Mouse (Mus musculus) urinary bladder, adult 2 months (tissue): ENCODE measurements at regions not wholly inside any gene's neighbourhood (a gene's known extent, or its start where the extent isn't known, plus 50 kb on each side); places are given as distances from the start of the nearest gene placed in this dataset.

Experiments
- DNase-seq: peaks from one replicate; pipeline ENCODE4 v3.0.0; 2022; ENCODE audit warnings: low spot score

DNA sequence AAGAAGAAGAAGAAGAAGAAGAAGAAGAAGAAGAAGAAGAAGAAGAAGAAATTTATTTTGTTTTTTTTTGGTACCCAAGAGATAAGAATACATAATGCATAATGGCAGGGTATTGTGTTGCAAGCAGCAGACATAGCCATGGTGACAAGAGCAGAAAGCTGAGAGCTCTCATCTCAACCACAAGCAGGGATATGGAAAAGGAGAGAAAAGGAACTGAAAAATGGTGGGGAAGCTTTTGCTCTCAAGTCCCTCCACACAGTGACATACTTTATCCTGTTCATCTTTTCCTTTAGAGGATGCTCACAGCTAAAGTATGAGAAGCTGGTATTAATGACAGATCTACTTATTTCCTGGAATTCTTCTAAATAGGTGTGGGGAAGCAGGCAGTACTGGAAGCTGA, 115.2 kb upstream of the Pik3r1 start:
- no peak for DNase-seq

DNA sequence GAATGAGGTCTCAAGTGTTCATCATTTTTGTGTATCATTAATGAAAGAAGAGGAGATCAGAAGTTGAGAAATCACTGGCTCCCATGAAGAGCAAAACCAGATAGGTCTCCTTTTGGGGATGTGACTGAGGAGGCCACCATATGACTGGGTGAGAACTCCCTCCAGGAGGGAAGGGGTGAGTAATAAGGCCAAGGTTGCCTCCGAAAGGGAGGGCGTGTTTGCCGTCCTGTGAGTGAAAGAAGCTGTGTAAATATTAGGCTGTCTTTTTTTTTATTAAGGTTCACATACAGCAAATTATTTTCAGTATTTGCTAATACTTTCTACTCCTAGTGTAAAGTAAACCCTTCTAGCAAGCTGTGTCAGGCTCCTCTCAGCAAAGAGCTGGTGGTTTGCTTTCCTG, 116.7 kb upstream of the Pik3r1 start:
- DNase-seq = no peak

DNA sequence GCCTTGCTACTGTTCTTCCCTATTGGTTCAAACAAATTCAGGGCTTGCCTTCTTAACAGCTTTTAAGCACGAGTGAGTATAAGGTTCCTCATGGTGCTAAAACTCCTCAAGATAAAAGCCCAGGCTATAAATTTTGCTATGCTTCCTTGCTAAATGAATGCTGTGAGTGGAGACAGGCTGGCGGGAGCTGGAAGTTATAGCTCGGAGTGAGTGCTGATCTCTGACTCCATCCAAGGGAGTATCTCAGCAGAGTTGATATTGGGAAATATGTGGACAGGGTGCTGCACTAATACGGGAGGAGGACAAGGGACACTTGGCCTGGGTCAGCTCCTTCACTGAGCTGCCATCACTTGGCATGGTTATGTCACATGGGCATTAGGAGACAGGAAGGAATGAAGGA, 123.5 kb upstream of the Pik3r1 start:
- no peak for DNase-seq

DNA sequence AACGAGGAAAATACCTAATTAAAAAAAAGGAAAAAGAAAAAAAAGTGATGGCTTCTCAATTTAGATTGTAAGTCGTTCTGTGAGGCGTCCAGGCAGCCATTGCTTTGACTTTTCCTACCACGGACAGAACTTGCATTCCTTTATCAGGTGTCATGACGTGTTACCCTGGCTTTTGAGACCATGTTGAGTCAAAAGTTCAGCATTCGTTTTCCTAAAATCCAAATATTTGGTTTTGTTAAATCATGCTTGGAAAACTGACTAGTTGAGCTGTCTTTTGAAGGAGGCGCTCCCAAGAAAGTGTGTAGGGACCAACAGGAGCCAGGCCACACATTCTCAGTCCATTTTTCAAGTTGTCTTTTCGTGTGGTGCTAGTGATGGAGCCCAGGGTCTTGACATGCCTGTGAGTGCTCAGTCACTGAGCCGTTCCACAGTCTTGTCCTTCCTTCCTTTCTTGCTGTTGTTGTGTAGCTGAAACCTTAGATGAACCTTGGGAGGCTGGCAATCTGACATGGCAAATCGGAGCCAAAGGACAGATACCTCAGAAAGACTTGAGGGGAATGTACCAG, 125.1 kb upstream of the Pik3r1 start:
- DNase-seq = no peak

DNA sequence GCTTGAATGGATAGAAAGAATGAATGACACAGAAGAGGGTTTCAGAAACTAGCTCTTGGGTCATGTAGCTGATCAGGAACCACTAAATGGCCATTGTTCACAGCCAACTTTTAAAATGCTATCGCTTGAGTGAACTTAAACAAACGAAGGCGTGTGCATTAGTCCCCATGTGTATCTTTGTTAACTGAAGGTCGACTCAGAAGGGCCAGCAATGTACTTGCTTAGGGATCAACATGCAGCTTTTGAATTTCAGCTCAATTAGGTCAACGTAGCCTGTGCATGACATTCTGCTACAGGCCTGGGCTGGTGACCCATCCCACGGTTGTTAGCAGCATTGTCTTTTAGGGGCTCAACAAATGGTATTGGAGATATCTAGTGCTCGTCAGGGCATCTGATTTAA, 127.1 kb upstream of the Pik3r1 start:
- no peak for DNase-seq

DNA sequence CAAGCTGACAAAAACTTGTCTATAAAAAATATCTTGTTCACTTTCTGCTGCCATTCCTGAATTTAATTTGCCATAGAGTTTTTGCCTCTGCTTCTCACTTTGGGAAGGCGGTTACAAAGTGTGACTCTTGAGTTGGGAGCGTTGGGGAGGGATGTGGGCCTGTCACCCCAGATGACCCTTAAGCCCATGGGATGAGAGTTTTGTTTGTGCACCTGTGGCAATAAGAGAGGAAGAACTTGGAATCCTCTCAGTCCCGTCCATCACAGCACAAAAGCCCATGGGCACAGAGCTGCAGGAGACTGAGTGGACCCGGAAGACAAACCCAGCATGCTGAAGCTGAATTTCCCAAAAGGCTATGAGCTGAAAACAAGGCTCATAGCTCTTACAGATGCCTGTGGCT, 127.7 kb upstream of the Pik3r1 start:
- DNase-seq = no peak

DNA sequence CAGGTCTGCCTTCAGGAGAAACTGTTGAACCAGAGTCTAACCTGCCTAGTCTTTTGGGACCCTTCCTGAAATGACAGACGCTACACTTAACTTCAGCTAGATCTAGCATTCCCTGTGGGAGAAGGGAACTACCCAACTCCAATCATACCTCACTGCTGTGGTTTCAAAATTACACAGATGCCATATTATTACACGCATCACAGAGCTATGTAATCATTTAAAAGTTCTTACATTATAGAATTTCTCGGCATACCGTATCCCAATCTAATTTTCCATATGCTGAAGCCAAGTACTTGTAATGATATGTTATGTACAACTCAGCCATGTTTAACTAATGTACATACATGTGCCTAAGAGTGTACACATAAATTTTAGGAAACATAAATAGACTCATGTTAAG, 128.9 kb upstream of the Pik3r1 start:
- DNase-seq = no peak

DNA sequence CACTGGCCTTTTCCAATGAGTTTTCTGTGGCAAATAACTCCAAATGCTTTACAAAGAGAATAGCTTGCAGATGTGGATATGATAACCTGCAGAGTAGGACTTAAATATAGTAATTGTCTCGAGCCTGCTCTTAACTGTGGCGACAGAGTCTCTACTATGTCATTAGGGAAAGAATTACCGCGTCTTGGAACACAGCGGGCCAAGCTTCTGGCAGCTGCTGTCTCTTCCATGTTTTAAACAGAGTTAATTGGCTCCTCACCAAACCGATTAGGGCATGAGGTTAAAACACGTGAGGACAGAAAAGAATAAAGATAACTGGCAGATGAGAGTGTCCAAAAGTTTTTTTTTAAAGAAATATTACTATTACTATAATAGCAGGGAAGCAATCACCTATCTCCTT, 134.2 kb upstream of the Pik3r1 start:
- no peak for DNase-seq

DNA sequence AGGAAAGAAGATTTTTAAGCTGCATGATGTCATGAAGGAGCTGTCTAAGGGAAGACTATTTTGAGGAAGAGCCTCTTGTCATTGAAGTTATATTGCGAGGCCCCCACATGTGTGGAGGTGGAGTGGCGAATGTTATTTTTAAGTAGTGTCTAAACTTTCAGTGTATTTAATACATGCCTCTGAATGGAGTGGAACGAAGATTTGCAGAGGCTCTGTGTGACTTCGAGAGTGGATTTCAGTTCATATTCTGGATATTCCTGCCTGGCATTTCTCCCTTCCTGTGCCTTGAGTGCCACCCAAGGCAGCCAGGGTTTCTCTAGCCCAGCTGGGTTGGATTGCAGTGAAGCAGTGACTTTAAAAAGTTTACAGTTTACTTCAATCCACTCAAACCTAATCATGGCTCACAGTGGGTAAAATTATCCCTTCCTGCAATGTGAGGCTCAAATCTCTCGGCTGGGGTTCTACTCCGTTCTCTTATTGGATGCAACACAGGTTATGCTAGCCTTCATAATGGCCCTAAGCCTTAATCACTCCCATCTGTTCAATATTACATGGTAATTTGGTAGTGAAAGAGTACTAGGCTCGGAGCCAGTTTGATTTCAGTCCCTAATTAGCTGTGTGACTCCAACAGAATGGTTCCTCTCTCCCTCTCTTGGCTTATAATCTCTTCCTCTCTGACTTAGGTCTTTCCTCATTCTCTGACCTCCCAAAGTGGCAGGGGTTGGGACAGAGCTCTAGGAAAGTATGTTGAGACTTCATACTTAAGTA, 138.1 kb upstream of the Pik3r1 start:
- no peak for DNase-seq

DNA sequence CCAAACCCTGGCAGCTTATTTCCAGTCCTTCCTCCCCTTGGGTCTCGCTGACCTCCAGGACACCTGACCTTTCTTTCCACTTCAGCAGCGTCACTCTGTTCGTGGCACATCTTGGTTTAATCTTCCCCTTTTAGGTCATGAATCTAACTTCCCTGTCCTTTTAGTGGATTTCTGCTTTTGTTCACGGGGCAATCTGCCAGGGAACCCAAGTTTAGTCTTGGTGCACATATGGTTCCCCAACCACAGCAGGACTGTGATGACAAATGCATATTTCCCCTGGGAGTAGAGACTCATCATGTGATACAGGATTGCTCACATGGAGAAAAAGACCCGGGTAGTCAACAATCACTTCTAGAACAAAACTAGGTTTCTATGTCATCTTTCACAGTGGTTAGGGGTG, 141.0 kb upstream of the Pik3r1 start:
- DNase-seq = no peak

DNA sequence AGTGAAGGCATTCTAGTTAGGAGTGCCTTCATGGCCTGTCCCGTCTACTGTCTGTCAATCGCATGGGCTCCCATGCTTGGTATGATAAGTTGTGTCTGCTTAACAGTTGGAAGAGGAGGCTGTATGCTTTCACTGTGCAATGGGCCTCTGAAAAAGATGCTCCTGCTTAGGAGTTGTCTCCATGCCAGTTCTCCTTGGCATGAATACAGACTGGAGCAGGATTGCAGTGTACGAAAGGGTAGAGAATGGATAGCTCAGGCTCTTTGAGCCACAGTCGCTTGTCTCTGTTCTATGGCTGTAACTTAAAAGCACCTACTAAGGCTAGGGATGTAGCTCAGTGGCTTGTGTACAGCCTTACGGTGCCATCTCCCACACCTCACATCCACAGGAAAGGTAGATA, 142.7 kb upstream of the Pik3r1 start:
- DNase-seq = no peak

DNA sequence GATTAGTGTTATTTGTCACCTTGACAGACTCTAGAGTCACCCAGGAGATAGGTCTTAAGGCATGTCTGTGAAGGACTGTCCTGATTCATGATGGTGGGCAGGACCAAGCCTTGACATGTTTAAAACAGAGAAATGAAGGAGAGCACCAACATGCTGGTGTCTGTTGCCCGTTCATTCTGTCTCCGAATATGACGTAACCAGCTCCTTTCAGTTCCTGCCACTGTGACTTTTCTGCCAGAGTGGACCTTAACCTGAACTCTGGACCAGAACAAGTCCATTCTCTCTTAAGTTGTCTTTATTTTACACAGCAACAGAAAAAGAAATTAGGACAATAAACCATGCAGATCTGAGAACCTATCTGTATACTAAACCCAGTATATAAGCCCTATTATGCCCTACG, 146.1 kb upstream of the Pik3r1 start:
- no peak for DNase-seq

DNA sequence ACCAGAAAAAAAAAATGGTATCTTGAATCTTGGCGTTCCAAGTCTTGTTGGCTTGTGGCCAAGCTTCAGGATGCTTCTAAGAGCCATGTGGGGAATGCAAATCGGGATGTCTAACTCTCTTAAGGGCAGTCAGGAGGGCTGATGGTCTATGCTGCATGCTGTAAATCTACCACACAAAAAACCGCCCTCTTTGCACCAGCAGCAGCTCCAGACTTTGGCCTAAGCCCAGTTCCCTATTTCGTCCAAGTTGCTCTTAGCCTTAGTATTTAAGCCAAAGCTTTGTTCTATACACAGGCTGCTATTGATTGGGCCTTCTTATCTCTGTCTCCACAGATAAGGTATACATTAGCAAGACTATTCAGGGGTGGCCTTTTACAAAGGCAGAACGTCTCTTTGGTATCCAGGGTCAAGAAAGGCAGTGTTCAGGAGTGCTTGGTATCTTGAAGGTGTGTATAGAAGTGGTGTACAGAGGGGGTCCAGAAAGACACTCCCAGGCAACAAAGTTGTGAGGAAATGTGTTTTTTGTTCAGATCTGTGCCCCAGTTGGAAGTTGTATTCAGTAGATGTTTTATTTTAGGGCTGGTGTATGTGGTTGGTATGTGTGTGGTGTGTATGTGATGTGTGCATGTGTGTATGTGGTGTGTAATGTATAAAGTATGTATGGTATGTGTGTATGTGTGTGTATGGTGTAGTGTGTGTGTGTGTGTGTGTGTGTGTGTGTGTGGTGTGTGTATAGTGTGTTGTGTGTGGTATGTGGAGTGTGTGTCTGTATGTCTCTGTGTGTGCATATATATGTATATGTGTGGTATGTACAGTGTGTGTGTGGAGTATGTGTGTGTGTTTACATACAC, 146.9 kb upstream of the Pik3r1 start:
- no peak for DNase-seq

DNA sequence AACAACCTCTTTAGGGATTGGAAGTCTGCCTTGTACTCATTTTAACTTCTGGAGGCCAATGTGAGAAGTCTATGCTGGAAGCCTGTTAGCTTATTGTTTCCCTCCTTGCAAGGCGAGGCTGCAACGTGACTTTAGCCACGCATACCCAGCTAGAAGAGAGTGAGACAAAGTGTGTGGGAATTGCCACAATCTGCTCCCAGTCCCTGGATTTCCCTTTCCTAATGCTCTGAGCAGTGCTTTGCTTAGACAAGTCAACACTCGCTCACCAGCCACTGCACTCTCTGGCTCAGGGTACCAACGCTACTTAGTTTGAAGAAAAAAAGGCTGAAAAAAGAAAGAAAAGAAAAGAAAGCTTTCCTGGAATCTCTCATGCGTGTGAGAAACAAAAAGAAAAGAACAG, 147.5 kb upstream of the Pik3r1 start:
- no peak for DNase-seq

DNA sequence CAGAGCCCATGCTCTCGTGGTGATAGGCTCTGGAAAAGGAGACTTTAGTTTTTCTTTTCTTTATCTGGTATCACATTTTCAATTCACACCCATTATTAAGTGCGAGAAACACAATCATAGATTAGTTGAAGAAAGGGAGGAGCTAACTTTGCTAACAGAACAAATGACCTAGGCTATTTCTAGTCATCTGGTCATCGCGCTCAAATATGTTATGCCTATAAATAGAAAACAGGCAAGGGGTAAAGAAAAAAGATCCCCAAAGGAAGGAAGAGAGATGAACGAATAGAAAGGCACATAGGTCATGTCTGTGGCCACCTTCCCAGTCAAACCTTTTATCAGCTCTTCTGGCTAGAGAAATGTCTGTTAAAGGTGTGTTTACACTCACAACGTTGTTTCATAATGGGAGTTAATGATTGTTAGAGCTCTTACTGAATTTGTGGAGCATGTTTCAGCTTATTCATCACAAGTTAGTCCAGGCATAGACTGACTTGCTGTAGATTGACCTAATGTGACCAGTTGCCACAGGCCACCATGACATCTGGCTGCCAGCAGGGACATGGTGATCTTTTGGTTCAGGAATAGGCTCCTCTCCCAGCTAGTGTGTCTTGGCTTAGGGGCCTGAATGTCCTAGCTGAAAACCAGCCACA, 148.1 kb upstream of the Pik3r1 start:
- DNase-seq = no peak

DNA sequence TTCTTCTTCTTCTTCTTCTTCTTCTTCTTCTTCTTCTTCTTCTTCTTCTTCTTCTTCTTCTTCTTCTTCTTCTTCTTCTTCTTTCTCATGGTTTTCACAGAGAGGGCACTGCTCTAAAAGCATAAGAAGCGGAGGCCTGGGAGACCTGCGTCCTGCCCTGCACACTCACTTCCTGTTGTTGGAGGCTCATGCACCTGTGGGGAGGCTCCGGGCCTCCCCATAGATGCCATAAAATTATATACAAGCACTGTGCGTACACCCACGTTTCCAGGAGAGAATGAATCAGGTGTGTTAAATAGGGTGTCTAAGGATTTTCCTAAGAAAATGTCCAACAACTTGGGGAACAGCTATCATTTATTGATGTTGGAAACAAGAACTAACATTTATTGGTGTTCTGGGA, 148.9 kb upstream of the Pik3r1 start:
- DNase-seq = no peak

DNA sequence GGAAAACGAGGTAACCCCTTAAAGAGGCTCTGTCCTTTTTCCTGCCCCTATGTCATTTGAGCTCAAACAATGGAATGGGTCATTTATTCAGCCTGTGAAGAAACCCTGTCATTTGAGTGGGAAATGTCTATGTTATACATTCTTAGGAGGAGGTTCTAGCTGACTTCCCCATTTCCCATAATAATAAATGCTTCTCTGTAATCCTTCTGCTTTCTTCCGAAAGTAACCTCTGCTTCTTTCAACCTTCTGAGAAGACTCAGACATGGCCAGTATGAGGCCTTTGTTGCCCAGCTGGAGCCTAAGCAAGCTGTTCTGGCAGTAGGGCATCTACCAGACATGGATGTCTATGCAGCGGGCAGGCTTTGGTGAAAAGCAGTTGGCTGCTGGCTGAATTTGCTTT, 150.2 kb upstream of the Pik3r1 start:
- no peak for DNase-seq

DNA sequence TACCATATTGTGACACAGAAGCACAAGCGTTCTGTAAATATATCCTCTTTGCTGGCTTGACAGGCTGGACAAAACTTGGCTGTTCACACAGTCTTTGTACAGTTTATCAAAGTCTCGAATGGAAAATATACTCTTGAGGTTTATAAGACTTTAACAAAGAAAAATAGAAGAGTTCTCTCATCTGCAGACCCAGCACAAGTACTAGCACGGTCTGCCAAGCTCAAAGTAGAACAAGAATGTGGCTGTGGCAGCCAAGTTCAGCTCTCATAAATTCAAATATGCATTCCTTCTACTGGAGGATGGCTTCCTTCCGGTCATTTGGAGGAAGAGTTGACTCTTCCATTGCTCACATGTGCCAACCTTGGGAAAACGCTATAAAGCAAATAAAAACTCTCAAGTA, 151.2 kb upstream of the Pik3r1 start:
- no peak for DNase-seq

DNA sequence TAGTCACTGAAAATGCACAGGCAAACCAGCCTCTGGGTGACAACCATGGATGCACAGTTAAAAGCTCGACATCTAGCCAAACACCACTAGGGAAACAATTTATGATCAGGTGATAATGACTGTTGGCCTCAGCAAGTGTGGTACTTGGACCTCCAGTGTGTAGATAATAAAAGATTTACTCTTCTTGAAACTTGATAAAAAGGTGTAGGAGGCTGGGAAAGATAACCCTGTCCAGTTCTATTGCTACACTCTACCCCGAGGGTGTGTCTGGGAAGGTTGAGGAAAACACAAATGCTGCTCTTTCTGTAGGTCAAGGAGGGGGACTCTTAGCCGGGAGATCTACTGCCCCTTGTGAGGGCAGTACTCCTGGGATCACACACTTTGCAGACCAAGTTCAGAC, 152.4 kb upstream of the Pik3r1 start:
- DNase-seq = no peak

DNA sequence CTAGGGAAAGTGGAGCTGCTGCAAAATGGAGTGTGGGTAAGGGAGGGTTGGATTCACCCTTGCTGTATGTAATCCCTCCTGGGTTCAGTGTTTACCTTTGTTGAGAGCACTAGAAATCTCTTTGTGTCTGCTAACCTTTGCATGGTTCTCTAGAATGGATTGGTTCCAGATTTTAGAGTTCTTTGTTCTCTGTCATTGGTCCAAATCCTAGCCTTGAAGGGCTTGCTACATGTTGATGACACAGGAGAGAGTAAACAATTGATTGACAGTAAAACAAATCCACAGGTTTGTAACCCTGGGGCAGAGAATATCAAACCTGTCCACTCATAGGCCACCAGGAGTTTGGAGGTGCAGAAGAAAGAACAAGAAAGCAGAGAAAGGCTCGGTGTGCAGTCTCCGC, 156.6 kb upstream of the Pik3r1 start:
- DNase-seq = no peak

DNA sequence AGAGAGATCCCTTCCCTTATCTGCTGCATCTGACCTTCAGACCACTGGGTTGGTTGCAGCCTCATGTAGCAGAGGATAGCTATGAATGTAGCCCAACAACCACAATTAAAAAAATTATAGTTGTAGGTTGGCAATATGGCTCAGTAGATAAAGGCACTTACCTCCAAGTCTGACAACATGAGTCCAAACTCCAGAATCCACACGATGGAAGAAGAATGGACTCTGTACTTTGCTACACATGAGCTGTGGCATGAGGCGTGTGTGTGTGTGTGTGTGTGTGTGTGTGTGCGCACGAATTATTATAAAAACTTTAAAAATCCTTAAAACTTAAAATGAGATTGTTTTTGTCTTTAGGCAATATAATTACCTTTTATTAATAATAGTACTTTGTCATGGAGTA, 163.2 kb upstream of the Pik3r1 start:
- no peak for DNase-seq

DNA sequence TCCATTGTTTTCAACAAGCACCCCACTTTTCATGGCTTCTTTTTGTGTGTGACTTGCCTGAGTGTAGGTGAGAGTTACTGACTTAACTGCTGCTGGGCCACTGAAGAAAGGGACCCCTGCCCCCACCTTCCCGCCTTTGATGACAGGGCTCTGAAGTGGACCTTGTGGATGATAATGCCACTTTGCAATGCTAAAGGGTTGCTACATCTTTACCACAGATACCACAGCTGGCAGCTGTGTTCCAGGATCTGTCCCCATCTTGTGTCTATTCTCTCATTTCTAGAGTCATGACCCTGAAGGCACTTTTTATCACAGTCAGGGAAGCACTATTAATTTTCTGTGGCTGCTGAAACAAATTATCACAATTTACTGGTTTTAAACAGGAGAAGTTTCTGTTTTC, 163.9 kb upstream of the Pik3r1 start:
- DNase-seq = no peak

DNA sequence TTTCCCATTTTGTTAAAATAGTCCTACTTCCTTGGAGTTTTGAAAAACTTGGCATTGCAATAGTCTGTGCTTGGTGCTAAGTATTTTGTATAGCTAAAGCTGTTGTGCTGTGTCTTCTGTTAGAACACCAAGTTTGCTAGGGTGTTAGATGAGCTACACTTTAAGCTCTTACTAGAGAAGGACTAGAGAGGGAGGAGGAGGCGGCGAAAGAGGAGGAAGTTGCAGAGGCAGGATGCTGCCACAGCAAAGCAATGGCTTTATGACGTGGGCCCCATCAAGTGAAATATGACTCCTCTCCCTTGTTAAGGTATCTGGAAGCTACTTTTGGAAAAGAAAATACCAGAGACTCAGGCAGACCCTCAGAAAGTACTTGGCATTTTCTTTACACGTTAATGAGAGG, 167.8 kb upstream of the Pik3r1 start:
- DNase-seq = no peak
